Mouse (Mus musculus): ENCODE measurements around the gene Aipl1.

DNA sequence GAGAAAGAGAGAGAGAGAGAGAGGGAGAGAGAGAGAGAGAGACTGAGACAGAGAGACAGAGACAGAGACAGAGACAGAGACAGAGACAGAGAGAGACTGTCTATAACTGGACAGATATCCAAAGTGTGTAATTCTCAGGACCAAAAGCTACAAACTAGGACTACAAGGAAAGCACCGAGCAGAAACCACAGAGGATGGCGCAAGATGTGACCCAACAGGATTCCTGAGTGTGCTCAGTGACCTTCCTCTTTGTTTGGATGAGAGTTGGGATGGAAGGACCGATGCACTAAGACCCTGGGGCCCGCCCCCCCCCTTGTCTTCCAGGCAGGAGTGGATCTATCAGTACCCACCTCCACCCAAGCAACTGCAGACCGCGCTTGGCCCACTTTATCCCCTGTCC, 31.8 kb downstream of the Aipl1 start:
- TF ChIP-seq CTCF (IDR thresholded peaks at IDR 0.05; ENCODE audit: borderline replicate concordance, insufficient read depth, low read depth, low read length) (no peak), POLR2A (IDR thresholded peaks at IDR 0.05; ENCODE audit: borderline replicate concordance, insufficient read depth, low read length) (no peak)
